Mouse (Mus musculus) forebrain, embryonic 14.5 days (tissue): ENCODE data around the gene Gucd1. TPM values are rescaled to one million over a fixed set of nuclear protein-coding genes. Genes with fewer than 3 reads are reported as not detected.

Experiments used
- ATAC-seq: fragments of 200-750 bp; cut with Nextera tagmentation; 2 replicates; pipeline ENCODE4 v1.8.0; 2017; ENCODE audit warnings: mild to moderate bottlenecking, moderate library complexity
- DNase-seq: peaks from one replicate; pipeline ENCODE4 v3.0.0-alpha.2; 2015; ENCODE audit warnings: low spot score
- H3K27ac ChIP-seq: fragments of 300-500 bp; sonication (generic); 2 replicates; pipeline ENCODE4 v1.5.1; 2014; ENCODE audit warnings: low read depth, mild to moderate bottlenecking, control low read depth, low read length, moderate library complexity
- H3K27me3 ChIP-seq: fragments of 300-500 bp; sonication (generic); replicated peaks from 2 replicates; pipeline ENCODE4 v1.6.1; 2014; ENCODE audit warnings: low read length, control low read depth, mixed read lengths; ENCODE audit not compliant: control insufficient read depth, insufficient read depth
- H3K36me3 ChIP-seq: fragments of 300-500 bp; sonication (generic); 2 replicates; pipeline ENCODE4 v1.6.1; 2014; ENCODE audit warnings: low read length, control low read depth; ENCODE audit not compliant: control insufficient read depth, insufficient read depth
- H3K4me1 ChIP-seq: fragments of 300-500 bp; sonication (generic); 2 replicates; pipeline ENCODE4 v1.6.1; 2014; ENCODE audit warnings: antibody characterized with exemption, low read length, control low read depth; ENCODE audit not compliant: control insufficient read depth, insufficient read depth
- H3K4me2 ChIP-seq: fragments of 300-500 bp; sonication (generic); 2 replicates; pipeline ENCODE4 v1.6.1; 2014; ENCODE audit warnings: mild to moderate bottlenecking, control low read depth, low read length
- H3K4me3 ChIP-seq: fragments of 300-500 bp; sonication (generic); 2 replicates; pipeline ENCODE4 v1.5.1; 2014; ENCODE audit warnings: low read depth, low read length, control low read depth
- H3K9ac ChIP-seq: fragments of 300-500 bp; sonication (generic); 2 replicates; pipeline ENCODE4 v1.6.1; 2014; ENCODE audit warnings: mild to moderate bottlenecking, low read length, control low read depth, moderate library complexity
- H3K9me3 ChIP-seq: fragments of 300-500 bp; sonication (generic); replicated peaks from 2 replicates; pipeline ENCODE4 v1.6.1; 2016; ENCODE audit warnings: low read length, control low read depth, mixed read lengths; ENCODE audit not compliant: control insufficient read depth
- WGBS: fragments of 180-500 bp; shearing (Covaris S2); extraction: QIAGEN DNeasy Blood & Tissue Kit; methylation state at CpG from one replicate; pipeline ENCODE4 v1.1.7; 2014; 5-methylcytosine and 5-hydroxymethylcytosine counted together
- polyA plus RNA-seq: library from polyadenylated mRNA; unstranded; fragments of >200 nt; fragmentation: Nextera tagmentation; extraction: Ambion mirVana; gene quantifications from 2 replicates; pipeline ENCODE4 v1.2.1, GENCODE M21; 2014

The Gucd1 gene
- polyA plus RNA-seq, 1 experiment from 2014 or later = 29.5 TPM

GRCm38 (mm10) chr10:75491234-75491935 lies 26.4 kb downstream of the Gucd1 start:
- Histone ChIP-seq H3K4me3 (no peak overlapping the region), H3K9ac (no peak overlapping the region), H3K4me2 (no peak overlapping the region), H3K4me1 (no peaks in the 10 kb centered on the region), H3K9me3 (no peaks in the 10 kb centered on the region), H3K27ac (no peak overlapping the region), H3K27me3 (no peaks in the 10 kb centered on the region), H3K36me3 (no peaks in the 10 kb centered on the region)
- DNase-seq = no peak
- ATAC-seq = no peak
- 87% methylated on average over 3 of the region's 3 CpGs for WGBS

- 77% methylated on average over 2 of the region's 2 CpGs for WGBS
- Histone ChIP-seq H3K4me1 (no peaks in the 10 kb centered on the region), H3K27ac (no peak overlapping the region), H3K4me3 (no peak overlapping the region), H3K36me3 (no peaks in the 10 kb centered on the region), H3K27me3 (no peaks in the 10 kb centered on the region), H3K9ac (no peak overlapping the region), H3K4me2 (no peak overlapping the region), H3K9me3 (no peaks in the 10 kb centered on the region)
- no peak for DNase-seq
- ATAC-seq = no peak
Observed at GRCm38 (mm10) chr10:75490731-75491130, 27.0 kb downstream of the Gucd1 start.

GRCm38 (mm10) chr10:75489522-75489921 lies 28.2 kb downstream of the Gucd1 start:
- 65% methylated on average over 2 of the region's 2 CpGs for WGBS
- ATAC-seq (no peak), DNase-seq (no peak)
- Histone ChIP-seq H3K27ac (no peak overlapping the region), H3K4me2 (no peak overlapping the region), H3K9ac (no peak overlapping the region), H3K9me3 (no peaks in the 10 kb centered on the region), H3K36me3 (no peaks in the 10 kb centered on the region), H3K4me1 (no peaks in the 10 kb centered on the region), H3K4me3 (no peak overlapping the region), H3K27me3 (no peaks in the 10 kb centered on the region)

GRCm38 (mm10) chr10:75487131-75487530 lies 30.6 kb downstream of the Gucd1 start:
- no peak overlapping the region for H3K4me3 ChIP-seq
- ATAC-seq = no peak
- no peak overlapping the region for H3K27ac ChIP-seq
- no peaks in the 10 kb centered on the region for H3K27me3 ChIP-seq
- H3K4me2 ChIP-seq = no peak overlapping the region
- no peaks in the 10 kb centered on the region for H3K4me1 ChIP-seq
- no peak overlapping the region for H3K9ac ChIP-seq
- no peaks in the 10 kb centered on the region for H3K36me3 ChIP-seq
- H3K9me3 ChIP-seq = no peaks in the 10 kb centered on the region
- 71% methylated on average over 3 of the region's 3 CpGs for WGBS
- DNase-seq = no peak

GRCm38 (mm10) chr10:75486086-75486979 lies 31.4 kb downstream of the Gucd1 start:
- no peak overlapping the region for H3K27ac ChIP-seq
- 59% methylated on average over 9 of the region's 9 CpGs for WGBS
- H3K27me3 ChIP-seq = no peaks in the 10 kb centered on the region
- H3K9me3 ChIP-seq = no peaks in the 10 kb centered on the region
- DNase-seq (peak; percentile 85), ATAC-seq (peak; percentile 55; the same call in 1 of the 2 replicates)
- H3K36me3 ChIP-seq = no peaks in the 10 kb centered on the region
- H3K9ac ChIP-seq = no peak overlapping the region
- H3K4me3 ChIP-seq = no peak overlapping the region
- no peaks in the 10 kb centered on the region for H3K4me1 ChIP-seq
- no peak overlapping the region for H3K4me2 ChIP-seq

GRCm38 (mm10) chr10:75484767-75485166 lies 33.0 kb downstream of the Gucd1 start:
- 76% methylated on average over 6 of the region's 6 CpGs for WGBS
- no peak for DNase-seq

GRCm38 (mm10) chr10:75484066-75484465 lies 33.7 kb downstream of the Gucd1 start:
- no peak overlapping the region for H3K4me3 ChIP-seq
- no peak overlapping the region for H3K27ac ChIP-seq
- no peaks in the 10 kb centered on the region for H3K4me1 ChIP-seq
- ATAC-seq (no peak), DNase-seq (no peak)
- H3K9me3 ChIP-seq = no peaks in the 10 kb centered on the region
- 88% methylated on average over 6 of the region's 6 CpGs for WGBS
- H3K36me3 ChIP-seq = no peaks in the 10 kb centered on the region
- H3K27me3 ChIP-seq = no peaks in the 10 kb centered on the region
- H3K9ac ChIP-seq = no peak overlapping the region
- no peak overlapping the region for H3K4me2 ChIP-seq

More at GRCm38 (mm10) chr10:75484767-75485166, 33.0 kb downstream of the Gucd1 start:
- Histone ChIP-seq H3K27me3 (no peaks in the 10 kb centered on the region), H3K36me3 (no peaks in the 10 kb centered on the region), H3K9ac (no peak overlapping the region), H3K4me1 (no peaks in the 10 kb centered on the region), H3K4me2 (no peak overlapping the region), H3K4me3 (no peak overlapping the region), H3K9me3 (no peaks in the 10 kb centered on the region), H3K27ac (no peak overlapping the region)
- ATAC-seq = no peak

- no peaks in the 10 kb centered on the region for H3K9me3 ChIP-seq
- H3K9ac ChIP-seq = no peak overlapping the region
- no peak overlapping the region for H3K27ac ChIP-seq
- H3K4me3 ChIP-seq = no peak overlapping the region
- ATAC-seq (no peak), DNase-seq (no peak)
- no peaks in the 10 kb centered on the region for H3K27me3 ChIP-seq
- H3K4me1 ChIP-seq = no peaks in the 10 kb centered on the region
- 85% methylated on average over 11 of the region's 11 CpGs for WGBS
- H3K4me2 ChIP-seq = no peak overlapping the region
- H3K36me3 ChIP-seq = no peaks in the 10 kb centered on the region
Observed at GRCm38 (mm10) chr10:75482919-75483483, 34.8 kb downstream of the Gucd1 start.
